Mouse (Mus musculus) monocyte, adult 2 months (primary cell): ENCODE data around the gene Nlrp10.
A peak's percentile ranks its signal among the peaks of the same experiment; 100 is the strongest.

Experiments
- DNase-seq, 2 experiments: peaks; one replicate each; pipeline ENCODE4 v3.0.0; 2022; ENCODE audit warnings: low spot score in 2 of 2, low read depth in 1 of 2

Gene Nlrp10

GRCm38 (mm10) chr7:108929726-108930393 lies at the start of gene Nlrp10:
Nlrp10 (minus strand) TSS chr7:108930178.
- no peak for DNase-seq

GRCm38 (mm10) chr7:108972273-108972672 lies 42.3 kb upstream of the Nlrp10 start:
- DNase-seq = no peak

GRCm38 (mm10) chr7:108968201-108968600 lies 38.2 kb upstream of the Nlrp10 start:
- no peak for DNase-seq

- no peak for DNase-seq
Measured at GRCm38 (mm10) chr7:108966742-108967362, 36.9 kb upstream of the Nlrp10 start.

GRCm38 (mm10) chr7:108965968-108966367 lies 36.0 kb upstream of the Nlrp10 start:
- no peak for DNase-seq

- no peak for DNase-seq
Measured at GRCm38 (mm10) chr7:108957734-108958133, 27.8 kb upstream of the Nlrp10 start.

- no peak for DNase-seq
Measured at GRCm38 (mm10) chr7:108954185-108954584, 24.2 kb upstream of the Nlrp10 start.

GRCm38 (mm10) chr7:108952801-108953200 lies 22.8 kb upstream of the Nlrp10 start:
- DNase-seq = no peak

- DNase-seq = no peak
Measured at GRCm38 (mm10) chr7:108950762-108951331, 20.9 kb upstream of the Nlrp10 start.

- no peak for DNase-seq
Measured at GRCm38 (mm10) chr7:108950312-108950761, 20.4 kb upstream of the Nlrp10 start, which contains the start of gene Tub. Tub (plus strand) TSS chr7:108950338.

GRCm38 (mm10) chr7:108949301-108949700 lies 19.3 kb upstream of the Nlrp10 start:
- no peak for DNase-seq

- DNase-seq = no peak
Measured at GRCm38 (mm10) chr7:108948611-108949010, 18.6 kb upstream of the Nlrp10 start.

GRCm38 (mm10) chr7:108944002-108944401 lies 14.0 kb upstream of the Nlrp10 start:
- no peak for DNase-seq

- DNase-seq = no peak
Measured at GRCm38 (mm10) chr7:108941466-108941865, 11.5 kb upstream of the Nlrp10 start.

GRCm38 (mm10) chr7:108936591-108936990 lies 6.6 kb upstream of the Nlrp10 start:
- DNase-seq = no peak

- DNase-seq = no peak
Measured at GRCm38 (mm10) chr7:108935411-108935810, 5.4 kb upstream of the Nlrp10 start.

GRCm38 (mm10) chr7:108934836-108935235 lies 4.9 kb upstream of the Nlrp10 start:
- DNase-seq = no peak

GRCm38 (mm10) chr7:108933794-108934731 lies 4.1 kb upstream of the Nlrp10 start, which contains the start of gene Eif3f:
Eif3f (plus strand) TSS chr7:108934417.
- DNase-seq = peak; percentile 80 to 88

GRCm38 (mm10) chr7:108928280-108929188 lies 1.4 kb downstream of the Nlrp10 start:
- no peak for DNase-seq

GRCm38 (mm10) chr7:108927043-108927442 lies 2.9 kb downstream of the Nlrp10 start:
- DNase-seq = no peak
